Mouse (Mus musculus) kidney, adult 8-10 months (tissue): Measurements from ENCODE around the gene Cbx7.

Experiments
- DNase-seq, 2 experiments: peaks; one replicate each; pipeline ENCODE4 v3.0.0; 2022

The Cbx7 gene

DNA sequence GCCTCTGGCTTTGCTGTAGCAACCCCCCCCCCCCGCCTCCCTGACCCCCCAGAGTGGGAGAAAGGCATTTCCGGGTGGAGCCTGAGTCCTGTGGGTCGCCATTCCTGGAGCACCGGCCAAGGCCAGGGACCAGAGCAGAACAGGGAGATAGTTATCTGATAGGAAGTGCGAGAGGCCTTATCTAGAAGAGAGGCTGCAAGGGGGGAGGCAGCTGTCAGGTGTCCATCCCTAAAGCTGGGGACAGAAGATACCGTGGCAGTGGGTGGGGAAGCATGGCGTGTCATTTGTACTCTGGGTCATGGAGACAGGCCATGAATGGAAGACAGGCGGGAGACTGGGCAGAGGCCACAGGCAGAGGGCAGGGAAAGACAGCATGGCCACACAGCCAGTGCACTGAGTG, 29.8 kb upstream of the Cbx7 start:
- DNase-seq, result peak; percentile 51 to 77

DNA sequence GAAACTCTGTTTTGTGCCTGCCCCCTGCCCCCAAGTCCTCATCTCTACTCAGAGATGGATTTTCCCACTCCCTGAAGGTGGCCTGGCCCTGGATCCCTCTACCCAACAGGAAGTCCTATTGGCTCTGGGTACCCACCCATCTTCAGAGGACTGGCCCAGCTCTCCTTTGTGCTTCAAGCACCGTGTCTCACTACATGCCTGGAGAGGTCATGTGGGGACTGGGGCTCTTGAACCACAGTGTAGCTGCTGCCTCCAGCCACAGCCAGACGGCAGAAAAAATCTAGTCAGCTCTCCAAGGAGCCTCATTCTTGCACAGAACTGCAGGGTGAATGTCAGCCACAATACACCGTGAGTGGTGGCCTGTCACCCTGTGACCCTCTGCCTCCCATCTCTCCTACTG, 27.1 kb upstream of the Cbx7 start:
- DNase-seq, result no peak

DNA sequence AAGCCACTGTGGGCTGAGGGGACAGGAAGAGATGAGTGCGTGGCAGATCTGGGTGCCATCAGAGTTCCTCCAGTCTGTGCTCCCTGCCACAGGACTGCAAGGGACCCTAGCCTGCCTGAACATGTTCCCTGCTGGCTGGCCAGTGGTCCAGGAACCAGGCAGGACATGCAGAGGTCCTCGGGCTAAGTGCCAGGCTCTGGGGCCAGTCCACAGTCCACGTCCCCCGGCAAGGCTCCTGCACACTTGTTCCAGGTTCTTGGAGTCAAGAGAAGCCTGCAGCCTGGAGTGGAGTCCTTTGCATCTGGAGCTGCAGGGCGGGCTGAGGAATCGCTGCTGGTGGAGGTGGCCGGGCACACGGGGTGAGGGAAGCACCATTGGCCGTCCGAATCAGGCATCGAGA, 25.9 kb upstream of the Cbx7 start:
- peak; percentile 67 to 73 for DNase-seq

DNA sequence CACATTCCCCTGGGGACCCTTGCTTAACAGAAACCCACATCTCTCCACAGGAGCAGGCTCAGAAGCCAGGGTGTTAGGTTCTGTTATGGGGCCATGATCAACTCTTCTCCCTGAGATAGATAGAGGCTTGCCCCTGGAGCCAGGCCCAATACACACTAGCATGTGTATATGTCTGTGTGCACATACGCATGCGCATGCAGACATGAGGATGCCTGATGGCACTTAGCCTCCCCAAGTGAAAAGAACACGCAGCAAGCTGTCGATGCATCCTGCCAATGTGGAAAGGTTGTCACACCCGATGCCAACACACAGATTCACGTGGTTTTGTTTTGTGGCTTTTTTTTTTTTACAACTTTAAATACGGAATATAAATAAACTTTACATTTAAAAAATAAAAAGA, 24.6 kb upstream of the Cbx7 start:
- DNase-seq, result no peak

DNA sequence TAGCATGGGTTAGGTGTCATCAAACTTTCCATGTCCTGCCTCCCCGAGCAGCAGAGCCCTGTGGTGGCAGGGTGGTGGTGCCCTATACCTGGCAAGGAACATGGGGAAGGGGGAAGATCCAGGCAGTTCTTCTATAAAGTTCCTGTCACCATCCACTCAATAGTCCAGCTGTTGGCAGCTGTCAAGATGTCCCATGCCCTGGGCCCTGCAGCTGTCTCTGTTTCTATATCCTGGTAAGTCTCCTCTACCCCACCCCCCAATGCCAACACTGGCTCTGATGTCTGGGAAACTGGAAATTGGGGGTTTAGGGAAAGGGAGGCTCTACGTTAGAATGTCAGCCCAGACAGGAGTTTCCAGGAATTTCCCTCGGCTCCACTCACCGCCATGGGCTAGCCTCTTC, 23.6 kb upstream of the Cbx7 start:
- DNase-seq, result no peak

DNA sequence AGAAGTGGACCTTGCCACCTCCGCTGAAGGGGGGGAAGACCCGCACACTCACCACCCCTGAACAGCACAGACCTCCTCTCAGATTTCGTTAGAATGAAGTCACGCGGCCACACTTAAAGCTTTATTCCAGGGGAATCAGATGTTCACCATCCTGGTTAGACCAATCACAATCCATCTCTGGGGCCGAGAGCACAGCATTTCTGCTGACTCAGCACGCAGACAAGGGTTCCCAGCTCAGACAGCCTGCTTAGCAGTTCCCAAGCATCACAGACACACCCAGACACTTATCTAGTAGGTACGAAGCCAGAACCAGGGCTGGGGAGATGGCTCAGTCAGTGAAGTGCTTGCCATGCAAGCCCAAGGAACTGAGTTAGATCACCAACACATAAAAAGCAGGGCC, 15.3 kb upstream of the Cbx7 start:
- DNase-seq, result no peak

DNA sequence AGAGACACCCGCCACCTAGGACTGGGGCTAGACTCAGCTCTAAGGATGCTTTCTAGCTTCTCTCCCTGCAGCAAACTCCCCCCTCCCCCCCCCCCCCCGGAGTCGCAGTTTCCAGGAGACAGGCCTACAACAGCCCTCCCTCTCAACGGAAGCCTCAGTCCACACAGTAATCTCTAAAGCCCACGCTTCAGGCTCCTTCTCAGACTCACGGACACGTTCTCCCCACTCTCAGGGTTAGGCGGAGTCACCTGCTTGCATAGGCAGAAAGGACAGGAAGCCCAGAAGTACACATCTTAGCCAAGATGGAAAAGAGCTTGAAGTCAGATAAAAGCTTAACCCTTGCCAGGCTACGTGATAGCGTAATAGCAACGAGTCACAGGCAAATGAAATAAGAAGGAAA, 14.6 kb upstream of the Cbx7 start:
- no peak for DNase-seq

DNA sequence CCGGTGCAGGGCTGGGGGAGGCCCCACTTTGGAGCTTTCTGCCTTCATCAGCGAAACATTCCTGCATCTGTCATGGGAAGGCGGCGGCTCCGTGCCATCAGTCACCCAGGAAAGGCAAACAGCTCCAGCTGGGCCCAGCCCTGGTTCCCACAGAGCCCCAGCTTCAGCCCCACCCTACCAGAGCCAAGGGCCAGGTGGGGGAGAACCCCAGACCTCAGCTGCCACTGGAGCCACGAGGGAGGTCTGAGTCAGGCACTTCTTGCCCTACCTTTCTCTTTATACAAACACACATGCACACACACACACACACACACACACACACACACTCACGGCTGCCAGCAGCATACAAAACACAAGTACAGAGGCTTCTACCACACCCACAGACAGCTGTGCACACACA, 13.2 kb upstream of the Cbx7 start:
- DNase-seq, result no peak

DNA sequence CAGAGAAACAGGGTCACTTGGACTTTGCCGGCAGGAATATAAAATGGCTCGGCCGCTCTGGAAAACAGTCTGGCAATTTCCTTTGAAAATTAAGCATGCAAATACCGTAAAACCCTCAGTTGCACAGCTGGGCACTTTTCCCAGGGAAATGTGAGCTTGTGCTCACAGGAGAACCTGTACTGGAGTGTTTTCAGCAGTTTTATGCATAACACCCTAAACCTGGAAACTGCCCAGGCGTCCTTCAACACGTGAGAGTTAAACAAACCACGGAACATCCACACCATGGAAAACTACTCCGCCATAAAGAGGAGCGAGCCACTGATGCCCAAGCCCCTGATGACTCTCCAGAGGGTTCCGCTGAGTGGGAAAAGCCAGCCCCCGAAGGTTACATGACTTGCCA, 9.8 kb upstream of the Cbx7 start:
- DNase-seq, result no peak

DNA sequence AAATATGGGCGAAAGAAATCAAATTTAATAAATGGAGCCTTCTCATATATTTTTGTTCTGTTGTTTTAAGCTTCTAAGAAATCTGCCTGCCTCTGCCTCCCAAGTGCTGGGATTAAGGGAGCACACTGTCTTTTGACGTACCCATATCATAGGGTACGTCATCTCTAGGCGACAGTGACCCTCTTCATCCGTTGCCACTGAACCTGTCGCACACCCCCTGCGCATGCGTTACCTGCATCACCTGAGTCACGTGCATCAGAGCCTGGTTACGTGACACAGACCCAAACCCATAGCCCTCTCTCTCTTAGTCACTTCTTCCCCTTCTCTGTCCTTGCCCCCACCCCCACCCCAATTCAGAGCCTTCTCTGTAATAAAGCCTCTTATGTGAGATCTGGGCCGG, 1.3 kb upstream of the Cbx7 start:
- no peak for DNase-seq

DNA sequence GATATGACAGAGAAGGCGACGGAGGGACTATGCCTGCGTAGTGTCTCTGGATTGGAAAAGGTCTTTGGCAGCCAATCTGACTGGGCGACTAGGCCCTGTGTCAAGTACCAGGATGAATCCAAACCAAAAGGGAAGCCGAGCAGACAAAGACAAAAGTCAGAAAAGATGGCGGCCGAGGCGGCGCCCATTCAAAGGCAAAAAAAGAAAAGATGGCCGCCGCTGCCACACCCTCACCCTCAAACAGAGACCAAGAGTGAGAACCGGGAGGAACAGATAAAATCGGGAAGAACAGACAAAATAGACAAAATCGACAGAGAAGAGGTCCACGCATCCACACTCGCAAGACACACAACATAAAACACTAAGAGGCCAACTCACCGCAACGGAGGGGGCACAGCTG, 428 bp downstream of the Cbx7 start:
- DNase-seq, result no peak

DNA sequence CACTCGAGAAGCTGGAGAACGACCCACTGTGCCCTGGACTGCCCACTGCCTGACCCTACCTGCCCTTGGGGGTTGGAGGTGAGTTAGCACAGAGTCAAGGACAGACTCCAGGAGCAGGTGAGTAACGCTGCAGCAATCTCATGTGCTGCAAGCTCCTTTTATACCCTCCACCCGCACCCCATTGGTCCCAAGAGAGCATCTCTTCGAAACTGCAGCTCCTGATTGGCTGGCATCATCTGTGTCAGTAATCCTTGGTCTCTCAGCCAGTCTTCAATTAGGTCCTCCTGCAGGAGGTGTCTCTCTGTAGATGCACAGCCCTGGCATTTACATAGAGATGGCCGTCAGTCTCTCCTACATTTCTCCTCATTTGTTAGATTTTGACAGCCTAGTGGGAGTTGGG, 3.6 kb downstream of the Cbx7 start:
- no peak for DNase-seq

DNA sequence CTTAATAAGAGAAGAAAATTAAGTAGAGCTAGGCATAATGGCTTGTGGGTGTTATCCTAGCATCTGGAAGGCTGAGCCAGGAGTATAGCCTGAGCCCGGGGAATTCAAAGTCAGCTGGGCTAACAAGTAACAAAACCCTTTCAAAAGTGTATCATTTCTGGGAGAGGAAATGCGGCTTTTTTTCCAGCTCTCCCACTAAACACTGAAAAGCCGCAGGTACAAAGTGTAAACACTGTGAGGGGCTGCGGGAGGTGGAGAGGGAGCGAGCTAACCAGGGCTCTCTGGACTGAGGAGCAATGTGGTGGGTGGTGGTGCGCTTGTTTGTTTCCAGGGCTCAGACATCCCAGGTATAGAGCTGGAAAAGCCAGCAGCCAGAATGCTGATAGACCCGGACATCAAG, 6.5 kb downstream of the Cbx7 start:
- DNase-seq, result no peak

DNA sequence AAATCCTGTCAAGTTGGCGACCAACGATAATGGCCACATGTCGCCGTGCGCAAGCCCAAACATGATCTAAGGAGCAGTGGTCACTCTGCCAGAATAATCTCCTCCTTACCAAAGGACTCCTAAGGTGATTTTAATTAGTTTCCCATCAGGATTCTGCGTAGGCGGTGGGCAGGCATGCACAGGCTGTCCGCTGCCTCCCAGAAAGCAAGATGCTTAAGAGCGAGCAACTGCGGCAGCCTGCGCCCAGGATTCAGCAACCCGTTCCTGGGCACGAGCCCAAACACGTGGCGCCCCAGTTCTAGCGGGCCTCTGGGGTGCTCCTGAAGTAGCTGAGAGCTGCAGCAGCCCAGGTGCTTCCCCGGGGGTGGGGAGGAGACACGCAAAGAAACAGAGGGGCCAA, 8.3 kb downstream of the Cbx7 start:
- DNase-seq, result no peak

DNA sequence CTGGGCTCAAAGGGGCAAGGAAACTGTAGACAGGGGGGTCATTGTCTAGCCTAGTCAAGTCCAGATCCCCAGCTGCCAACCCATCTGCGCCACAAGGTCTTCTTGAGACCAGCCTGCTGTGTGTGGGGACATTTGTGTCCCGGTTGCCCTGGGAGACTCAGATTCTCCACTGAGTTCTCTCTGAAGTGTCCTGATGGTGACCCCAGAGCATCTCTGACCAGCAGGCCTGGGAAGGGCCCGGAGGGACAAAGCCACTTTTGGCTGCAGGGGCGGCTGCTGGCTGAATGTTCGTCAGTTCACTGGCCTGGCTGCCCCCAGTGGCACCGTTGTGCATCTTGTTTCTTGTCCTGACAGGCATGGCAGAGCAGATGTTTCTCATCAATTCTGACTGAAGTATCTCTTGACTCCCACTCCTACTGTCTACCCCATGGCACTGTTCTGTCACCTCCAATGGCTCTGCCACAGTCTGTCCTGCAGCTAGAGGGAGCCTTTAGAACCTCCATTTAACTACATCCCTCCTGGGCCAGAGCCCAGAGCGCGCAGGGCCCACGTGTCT, 9.5 kb downstream of the Cbx7 start:
- DNase-seq, result no peak

DNA sequence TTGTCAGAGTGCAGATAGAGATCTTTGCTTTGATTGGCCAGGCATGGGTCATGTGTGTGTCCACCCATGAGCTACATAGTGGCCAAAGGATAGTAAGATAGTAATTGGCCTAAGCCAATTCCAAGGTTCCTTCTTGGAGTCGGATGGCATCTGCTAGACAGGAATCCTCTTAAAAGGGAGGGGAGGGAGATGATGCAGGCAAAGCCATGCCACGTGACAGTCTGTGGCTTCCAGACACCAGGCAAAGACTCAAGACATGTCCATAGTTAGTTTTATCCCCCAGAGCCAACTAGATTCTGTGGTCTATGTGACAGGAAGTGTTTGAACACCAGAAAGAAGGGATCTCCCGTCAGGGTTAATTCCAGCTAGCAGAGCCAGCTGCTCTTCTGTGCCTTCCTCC, 12.5 kb downstream of the Cbx7 start:
- no peak for DNase-seq

DNA sequence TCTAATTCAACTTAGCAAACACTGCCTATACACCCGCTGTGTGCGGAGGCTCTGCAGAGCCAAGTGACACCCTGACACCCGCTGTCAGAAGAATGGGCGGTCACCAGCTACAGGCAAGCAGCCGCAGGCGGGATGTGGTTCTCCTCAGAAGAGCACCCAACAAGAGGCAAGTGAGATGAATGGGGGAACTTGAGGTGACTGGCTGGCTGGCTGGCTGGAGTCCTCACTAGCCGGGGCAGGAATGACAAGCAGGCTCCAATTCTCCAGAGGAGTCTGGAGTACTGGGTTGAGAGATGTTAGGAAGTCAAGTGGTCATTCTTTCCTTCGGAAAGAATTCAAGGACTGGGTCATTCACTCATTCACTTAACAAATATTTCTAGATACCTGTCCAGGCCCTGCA, 14.4 kb downstream of the Cbx7 start:
- DNase-seq, result no peak

DNA sequence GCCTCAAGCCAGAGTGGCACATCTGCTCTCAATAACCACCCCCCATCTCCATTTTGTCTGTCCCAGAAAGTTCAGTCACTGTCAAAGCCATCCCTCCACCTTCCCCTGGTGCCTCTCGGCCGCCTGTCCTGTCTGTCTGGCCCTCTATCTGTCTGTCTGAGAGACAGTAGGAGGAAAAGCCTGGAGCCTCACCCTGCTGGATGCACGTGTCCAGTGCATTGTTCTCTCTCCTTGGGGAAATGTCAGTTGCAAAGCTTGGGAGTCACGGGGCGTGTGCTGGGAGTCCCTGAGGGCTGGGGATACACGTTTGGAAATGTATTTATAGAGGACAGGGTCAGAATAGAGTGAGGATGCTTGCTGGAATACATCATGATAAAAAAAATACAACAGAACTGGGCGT, 17.4 kb downstream of the Cbx7 start:
- DNase-seq, result peak in 1 of 2 experiments; percentile 55

DNA sequence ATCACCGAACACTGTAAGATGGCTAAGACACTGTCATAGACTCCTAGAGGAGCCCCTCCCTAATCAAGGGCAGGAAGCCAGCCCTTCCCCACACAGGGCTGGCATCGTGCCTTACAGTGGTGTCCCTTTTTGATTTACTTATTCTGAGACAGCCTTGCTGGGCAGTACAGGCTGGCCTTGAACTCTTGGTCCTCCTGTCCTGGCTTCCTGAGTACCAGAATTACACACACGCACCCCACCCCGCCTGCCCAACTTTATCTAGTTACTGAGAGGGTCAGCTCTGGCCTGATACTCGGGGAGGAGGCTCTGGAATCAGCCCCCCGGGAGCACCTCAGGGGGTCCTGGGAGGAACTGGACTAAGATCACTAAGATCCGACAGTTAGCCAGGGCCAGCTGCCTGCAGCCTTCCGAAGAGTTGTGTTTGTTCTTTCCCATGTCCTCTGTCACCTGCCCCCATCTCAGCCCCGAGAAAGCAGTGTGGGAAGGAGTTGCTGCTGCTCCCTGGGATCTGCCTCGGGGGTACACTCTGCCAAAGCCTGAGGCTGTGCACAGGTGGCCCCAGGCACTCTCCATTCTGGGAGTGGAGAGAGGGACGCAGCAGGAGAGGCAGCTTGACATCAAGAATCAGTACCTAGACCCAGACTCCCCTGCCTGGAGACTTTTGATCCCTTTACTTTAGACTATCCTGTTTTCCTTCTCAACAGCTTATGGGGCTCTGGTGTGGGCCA, 18.3 kb downstream of the Cbx7 start:
- DNase-seq, result peak; percentile 72 to 76

DNA sequence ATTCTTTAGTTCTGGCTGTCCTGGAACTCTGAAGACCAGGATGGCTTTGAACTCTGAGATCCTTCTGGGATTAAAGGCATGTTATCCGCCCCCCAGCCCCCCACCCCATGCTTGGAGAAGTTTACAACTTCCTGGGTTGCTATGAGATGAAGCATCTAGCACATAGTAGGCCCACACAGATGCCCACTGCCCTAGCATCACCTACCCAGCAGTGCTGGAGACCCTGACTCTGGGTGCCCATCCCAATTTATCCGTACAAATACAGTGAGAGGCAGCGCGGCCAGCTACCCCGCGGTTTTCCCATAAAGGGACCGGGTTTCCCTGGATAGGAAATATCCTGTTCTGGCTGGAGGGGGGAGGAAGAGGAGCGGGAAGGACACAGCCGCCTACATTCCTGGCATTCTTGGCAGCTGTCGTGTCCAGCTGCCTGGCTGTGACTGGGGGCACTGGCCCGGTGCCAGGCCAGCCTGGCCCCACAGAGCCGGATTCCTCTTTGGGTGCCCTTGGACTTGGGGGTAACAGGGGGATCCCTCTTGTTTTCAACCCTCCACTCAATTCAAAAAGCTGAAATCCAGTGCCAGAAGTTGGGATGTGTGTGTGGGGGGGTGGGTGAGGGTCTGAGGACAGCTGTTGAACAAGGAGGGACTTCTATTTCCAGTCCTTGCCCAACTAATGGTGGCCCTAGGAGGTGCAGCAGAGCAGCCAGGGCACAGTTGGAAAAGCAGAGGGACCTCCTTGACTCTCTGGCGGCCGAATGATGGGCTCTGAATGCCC, 19.0 kb downstream of the Cbx7 start:
- DNase-seq, result peak; percentile 70 to 82

DNA sequence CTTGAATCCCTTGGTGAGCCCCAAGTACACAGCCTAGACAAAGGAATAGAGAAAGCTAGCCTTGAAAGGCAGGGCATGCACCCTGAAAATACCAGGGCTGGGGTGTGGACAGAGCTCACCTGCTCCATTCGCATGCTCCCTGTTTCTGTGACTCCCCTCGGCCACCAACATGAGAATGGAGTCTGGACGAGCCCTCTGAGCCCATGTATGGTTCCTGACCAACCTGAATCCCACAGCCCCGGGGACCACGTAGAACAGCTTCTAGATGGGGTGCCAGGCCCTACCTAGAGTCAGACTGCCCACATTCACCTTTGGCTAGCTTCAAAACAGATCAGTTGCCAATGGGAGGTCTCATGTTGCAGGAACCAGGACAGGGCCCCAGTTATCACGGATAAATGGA, 19.7 kb downstream of the Cbx7 start:
- DNase-seq, result no peak

DNA sequence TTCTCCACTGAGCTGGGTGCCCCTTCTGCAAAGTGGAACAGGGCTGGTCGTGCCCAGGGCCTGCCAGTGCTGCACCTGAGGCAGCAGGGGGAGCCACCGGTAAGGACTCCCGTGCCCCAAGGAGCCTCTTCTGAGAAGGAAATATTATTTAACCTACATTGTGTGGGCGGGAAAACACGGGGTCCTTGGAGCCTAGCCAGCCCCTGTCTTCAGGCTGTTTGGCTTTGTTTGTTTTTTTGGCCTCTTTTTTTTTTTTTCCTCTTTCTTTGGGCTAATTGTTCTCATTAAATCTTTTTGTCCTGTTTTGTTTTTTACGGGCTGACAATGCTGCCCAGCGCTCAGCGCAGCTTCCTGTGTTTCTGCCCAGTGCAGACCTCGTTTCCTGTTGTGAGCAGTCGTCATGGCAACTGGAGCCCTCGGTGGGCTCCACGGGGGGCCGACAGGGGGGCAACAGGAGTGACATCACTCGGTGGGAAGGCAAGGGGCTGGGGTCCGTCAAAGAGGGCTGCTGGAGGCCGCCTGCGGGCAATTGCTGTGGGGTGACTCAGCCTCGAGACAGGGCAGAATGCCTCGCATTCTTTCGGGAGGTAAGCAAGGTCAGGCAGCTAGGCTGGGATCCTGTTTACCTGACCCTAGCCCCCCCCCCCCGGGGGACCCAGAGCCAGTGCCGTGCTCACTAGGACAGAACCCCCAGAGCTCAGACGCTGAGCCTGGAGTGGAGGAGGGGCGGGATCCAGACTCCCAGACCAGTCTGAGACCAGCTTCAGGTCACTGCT, 20.5 kb downstream of the Cbx7 start:
- DNase-seq, result peak; percentile 70 to 74

DNA sequence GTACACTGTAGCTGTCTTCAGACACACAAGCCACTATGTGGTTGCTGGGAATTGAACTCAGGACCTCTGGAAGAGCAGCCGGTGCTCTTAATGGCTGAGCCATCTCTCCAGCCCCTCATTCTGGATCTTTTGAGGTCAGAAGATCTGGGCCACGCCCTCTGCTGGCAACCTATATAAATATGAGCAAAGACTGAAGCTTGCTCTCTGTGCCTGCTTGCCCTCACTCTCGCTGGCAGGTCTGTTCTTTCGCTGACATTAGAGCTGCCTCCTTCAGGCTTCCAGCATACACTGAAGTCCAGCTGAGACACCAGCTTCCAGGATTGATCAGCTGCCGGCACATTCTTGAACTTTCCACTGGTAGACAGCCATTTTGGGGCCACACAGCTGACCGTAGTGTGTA, 23.2 kb downstream of the Cbx7 start:
- no peak for DNase-seq

DNA sequence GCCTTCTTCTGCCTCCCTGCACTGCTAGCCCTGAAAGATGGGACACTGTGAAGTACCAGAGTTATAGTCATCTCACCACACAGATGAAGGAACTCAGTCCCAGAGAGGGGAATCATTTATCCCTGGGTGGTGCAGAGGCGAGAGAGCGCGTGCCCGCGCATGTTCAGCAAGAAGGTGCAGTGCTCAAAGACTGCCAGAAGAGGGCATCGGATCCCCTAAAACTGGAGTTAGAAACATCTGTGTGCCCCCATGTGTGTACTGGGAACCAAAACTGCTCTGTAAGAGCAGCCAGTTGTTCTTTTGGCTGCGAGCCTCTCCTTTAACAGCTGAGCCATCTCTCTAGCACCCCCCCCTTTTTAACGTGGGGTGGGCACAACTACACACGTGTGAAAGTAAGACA, 24.1 kb downstream of the Cbx7 start:
- peak in 1 of 2 experiments; percentile 56 for DNase-seq
